Mouse (Mus musculus): ENCODE measurements around the gene Spib. TPM values are rescaled to one million over a fixed set of nuclear protein-coding genes. Genes with fewer than 3 reads are reported as not detected.

The Spib gene
- polyA plus RNA-seq (2012; rRNA removed) = 0.78 and 1.3 TPM in 2 replicates

GRCm38 (mm10) chr7:44531946-44532732, at the start of gene Spib:
Gene Spib, minus strand, starts transcription at chr7:44532071.

DNA sequence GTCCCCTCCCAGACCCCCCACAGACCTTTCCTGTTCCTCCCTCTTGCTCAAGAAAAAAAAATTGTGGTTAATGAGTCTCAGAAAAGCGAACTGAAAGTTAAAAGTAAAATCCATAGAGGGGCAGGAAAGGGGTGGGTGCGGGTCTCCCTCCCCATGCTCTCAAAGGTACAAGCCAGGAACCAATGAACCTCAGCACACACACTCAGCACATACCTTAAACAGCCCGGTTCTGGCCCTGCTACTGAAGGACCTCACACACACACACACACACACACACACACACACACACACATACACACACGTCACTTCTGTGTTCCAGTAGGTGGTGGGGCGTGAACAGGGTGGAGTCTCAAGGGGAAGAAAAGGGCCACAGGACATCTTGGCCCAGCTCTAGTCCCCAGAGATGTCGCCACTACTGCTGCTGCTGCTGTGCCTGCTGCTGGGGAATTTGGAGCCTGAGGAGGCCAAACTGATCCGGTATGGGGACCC, 40.4 kb upstream of the Spib start, which contains the start of gene Napsa:
Gene Napsa, plus strand, starts transcription at position 168 of the 489 bp plus-strand sequence.

DNA sequence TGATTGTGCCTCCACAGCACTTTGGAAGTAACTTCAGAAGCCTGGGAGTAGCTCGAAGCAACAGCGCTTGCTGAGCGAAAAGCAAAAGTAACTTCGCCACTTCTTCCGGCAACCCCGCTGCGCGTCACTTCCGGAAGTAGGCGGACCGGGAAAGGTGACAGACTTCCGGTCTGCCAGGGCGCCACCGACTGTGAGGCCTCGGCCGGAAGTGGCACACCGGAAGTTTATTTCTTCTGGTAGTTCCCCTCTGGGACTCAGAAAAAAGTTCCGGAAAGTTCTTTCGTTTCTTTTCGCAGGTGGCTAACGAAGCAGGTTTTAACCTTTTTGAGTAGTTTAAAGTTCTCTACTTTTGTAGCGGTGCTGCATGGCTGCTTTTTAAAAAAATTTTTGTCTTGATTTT, 22.0 kb upstream of the Spib start, which contains the start of gene Nr1h2:
Gene Nr1h2, minus strand, starts transcription at position 126 of the 400 bp plus-strand sequence.

DNA sequence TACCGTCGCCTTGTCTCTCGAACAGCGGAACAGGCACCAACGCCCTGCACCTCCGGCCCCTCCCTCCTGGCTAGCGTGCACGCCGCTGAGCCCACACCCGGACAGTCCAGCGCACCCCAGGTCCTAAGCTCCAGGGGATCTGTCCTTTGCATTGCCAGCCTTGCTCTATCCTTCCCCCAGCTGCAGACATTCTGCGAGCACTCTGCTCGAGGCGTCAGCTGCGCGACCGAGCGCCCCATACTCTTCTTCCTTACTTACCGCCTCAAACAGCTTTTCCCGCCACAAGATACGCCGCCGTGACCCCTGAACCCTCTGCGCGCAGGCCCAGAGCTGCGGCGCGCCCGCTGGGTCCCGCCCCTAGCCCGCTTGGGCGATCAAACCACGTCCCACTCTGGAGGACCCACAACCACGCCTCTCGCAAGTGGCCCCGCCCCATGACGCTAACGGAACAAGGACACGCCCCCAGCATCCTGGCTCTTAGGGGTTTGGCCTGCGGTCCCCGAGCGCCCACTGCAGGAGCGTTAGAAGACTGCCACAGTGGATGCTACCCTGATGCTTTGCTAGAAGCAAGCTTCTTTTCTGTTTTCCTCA, 16.7 kb upstream of the Spib start, which contains the start of gene Pold1:
Gene Pold1, minus strand, starts transcription at position 353 of the 591 bp plus-strand sequence.

GRCm38 (mm10) chr7:44524502-44524901, 7.4 kb downstream of the Spib start, which contains the start of gene Mybpc2:
Gene Mybpc2, minus strand, starts transcription at chr7:44524656.

DNA sequence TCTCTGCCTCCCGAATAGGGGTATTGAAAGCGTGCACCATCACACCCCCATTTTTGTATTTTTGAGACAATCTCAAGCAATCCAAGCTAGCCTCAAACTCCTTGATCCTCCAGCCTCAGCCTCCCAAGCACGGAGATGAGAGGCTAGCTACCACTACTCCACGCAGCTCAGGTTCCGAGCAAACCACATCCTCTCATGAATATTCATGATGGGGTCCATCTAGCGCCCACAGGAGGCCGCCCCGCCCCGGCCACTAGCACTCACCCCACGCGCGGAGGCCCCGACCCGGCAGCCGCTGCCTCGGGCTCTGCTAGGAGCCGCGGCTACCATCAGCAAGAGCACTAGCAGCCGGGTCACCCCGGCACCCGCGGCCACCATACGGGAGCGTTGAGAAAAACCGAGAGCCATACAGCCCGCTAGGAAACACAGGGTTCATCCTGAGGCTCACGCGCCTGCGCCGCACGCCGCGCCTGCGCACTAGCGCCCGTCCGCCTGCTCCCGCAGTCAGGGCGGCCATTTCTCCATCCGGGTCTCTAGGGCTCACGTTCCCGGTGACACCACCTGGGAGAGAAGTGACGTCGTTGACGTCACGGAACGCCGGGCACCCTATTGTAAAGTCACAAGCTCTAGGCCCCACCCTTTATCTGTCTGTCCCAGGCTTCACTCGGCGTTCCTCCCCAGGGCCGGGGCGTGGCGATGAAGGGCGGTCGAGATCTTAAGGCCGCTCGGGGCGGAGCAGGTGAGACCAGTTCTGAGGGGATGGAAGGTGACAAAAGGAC, 35.7 kb downstream of the Spib start, which contains the start of the genes Emc10 and Fam71e1:
Gene Emc10, minus strand, starts transcription at position 538 of the 779 bp plus-strand sequence.
Gene Fam71e1, plus strand, starts transcription at position 590 of the 779 bp plus-strand sequence.

Other genes starting within 250 kb of the Spib start
- gene Clec11a, start 225.2 kb downstream of the Spib start, polyA plus RNA-seq (2012; rRNA removed) = 17.9 and 24.7 TPM in 2 replicates
- 1.6 and 1.7 TPM in 2 replicates for gene Shank1, start 221.8 kb downstream of the Spib start, polyA plus RNA-seq (2012; rRNA removed)
- gene Syt3, start 148.0 kb downstream of the Spib start, polyA plus RNA-seq (2012; rRNA removed) = 5.9 and 6.5 TPM in 2 replicates
- 2.6 and 2.8 TPM in 2 replicates for gene 1700008O03Rik, start 146.3 kb downstream of the Spib start, polyA plus RNA-seq (2012; rRNA removed)
- gene Lrrc4b, start 103.1 kb downstream of the Spib start, polyA plus RNA-seq (2012; rRNA removed) = 12.9 and 15.2 TPM in 2 replicates
- 0.46 and 2.6 TPM in 2 replicates for gene Aspdh, start 66.7 kb downstream of the Spib start, polyA plus RNA-seq (2012; rRNA removed)
- gene Josd2, start 64.1 kb downstream of the Spib start, polyA plus RNA-seq (2012; rRNA removed) = 224 and 234 TPM in 2 replicates
- gene Emc10, start 35.5 kb downstream of the Spib start, polyA plus RNA-seq (2012; rRNA removed) = 430 and 453 TPM in 2 replicates
- 19.1 and 24.1 TPM in 2 replicates for gene Fam71e1, start 35.5 kb downstream of the Spib start, polyA plus RNA-seq (2012; rRNA removed)
- gene Mybpc2, start 7.4 kb downstream of the Spib start, polyA plus RNA-seq (2012; rRNA removed) = 1.3 and 1.4 TPM in 2 replicates
- 92.1 and 95.5 TPM in 2 replicates for gene Pold1, start 16.8 kb upstream of the Spib start, polyA plus RNA-seq (2012; rRNA removed)
- gene Nr1h2, start 21.9 kb upstream of the Spib start, polyA plus RNA-seq (2012; rRNA removed) = 236 and 251 TPM in 2 replicates
- 24.1 and 29.3 TPM in 2 replicates for gene Napsa, start 40.3 kb upstream of the Spib start, polyA plus RNA-seq (2012; rRNA removed)
- gene Kcnc3, start 58.6 kb upstream of the Spib start, polyA plus RNA-seq (2012; rRNA removed) = 2.9 and 3.1 TPM in 2 replicates
- gene Myh14, start 138.8 kb upstream of the Spib start, polyA plus RNA-seq (2012; rRNA removed) = 9.2 and 12.0 TPM in 2 replicates
- gene Izumo2, start 176.7 kb upstream of the Spib start, polyA plus RNA-seq (2012; rRNA removed) = not detected in 2 replicates
- gene Vrk3, start 216.3 kb upstream of the Spib start, polyA plus RNA-seq (2012; rRNA removed) = 30.5 and 41.0 TPM in 2 replicates
- gene Zfp473, start 219.0 kb upstream of the Spib start, polyA plus RNA-seq (2012; rRNA removed) = 0.66 and 0.89 TPM in 2 replicates